Mouse (Mus musculus) small intestine, adult 2 months (tissue): ENCODE measurements at regions not wholly inside any gene's neighbourhood (a gene's known extent, or its start where the extent isn't known, plus 50 kb on each side); places are given as distances from the start of the nearest gene placed in this dataset.
"Not testable (repeated sequence)": the region's sequence is repeated elsewhere in the genome, so short reads cannot be mapped to it uniquely, and the experiment has no call there.

Experiments used
- H3K27ac ChIP-seq: fragments of 200-500 bp; 2 replicates; pipeline ENCODE4 v1.5.1; 2012; ENCODE audit warnings: low read depth, low read length, control low read depth, inconsistent platforms; ENCODE audit not compliant: insufficient read depth
- H3K27me3 ChIP-seq: fragments of 200-500 bp; 2 replicates; pipeline ENCODE4 v1.6.1; 2012; ENCODE audit warnings: mild to moderate bottlenecking, moderate library complexity, low read length, inconsistent platforms; ENCODE audit not compliant: control insufficient read depth, insufficient read depth
- H3K36me3 ChIP-seq: fragments of 200-500 bp; 2 replicates; pipeline ENCODE4 v1.6.1; 2012; ENCODE audit warnings: mild to moderate bottlenecking, low read length, control low read depth, inconsistent platforms; ENCODE audit not compliant: control insufficient read depth, insufficient read depth
- H3K4me1 ChIP-seq: fragments of 200-500 bp; 2 replicates; pipeline ENCODE4 v1.6.1; 2012; ENCODE audit warnings: low read length, inconsistent platforms, mixed read lengths; ENCODE audit not compliant: control insufficient read depth, insufficient read depth, insufficient read length
- H3K4me3 ChIP-seq: fragments of 200-500 bp; 2 replicates; pipeline ENCODE4 v1.5.1; 2012; ENCODE audit warnings: low read depth, mild to moderate bottlenecking, control low read depth, inconsistent platforms, low read length, moderate library complexity
- CTCF ChIP-seq: fragments of 200-500 bp; IDR thresholded peaks from 2 replicates; pipeline ENCODE4 v1.5.1; 2012; ENCODE audit warnings: low read depth, mild to moderate bottlenecking, control low read depth, inconsistent platforms, low read length, moderate library complexity, mixed read lengths; ENCODE audit not compliant: insufficient replicate concordance, insufficient read length; ENCODE audit errors: extremely low read depth
- POLR2A ChIP-seq: fragments of 200-500 bp; IDR thresholded peaks from 2 replicates; pipeline ENCODE4 v1.6.1; 2012; ENCODE audit warnings: low read depth, mild to moderate bottlenecking, control low read depth, inconsistent platforms, low read length, moderate library complexity
- WGBS: fragments of 180-500 bp; shearing (Covaris S2); methylation state at CpG from one replicate; pipeline ENCODE4 v1.1.7; 2018; 5-methylcytosine and 5-hydroxymethylcytosine counted together

DNA sequence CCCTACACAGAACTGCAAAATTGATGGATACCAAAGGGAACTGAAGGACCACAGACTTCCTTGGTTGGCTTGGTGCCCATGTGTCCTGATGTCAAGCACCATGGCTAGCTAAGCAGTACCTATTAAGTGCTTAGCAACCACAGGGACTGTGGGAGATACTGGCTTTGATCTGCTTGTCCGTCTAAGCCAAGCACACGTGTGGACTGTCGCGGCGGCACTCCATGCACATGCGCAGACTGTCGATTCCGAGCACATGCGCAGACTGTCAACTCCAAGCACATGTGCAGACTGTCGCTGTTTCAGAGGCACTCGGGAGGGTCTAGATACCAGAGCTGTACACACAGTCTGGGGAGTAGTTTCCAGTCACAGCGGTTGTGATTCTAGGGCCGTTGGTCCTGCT is 252.9 kb downstream of the Eipr1 start:
- Histone ChIP-seq H3K36me3 (no peaks in the 10 kb centered on the region), H3K4me1 (no peaks in the 10 kb centered on the region), H3K27me3 (no peaks in the 10 kb centered on the region), H3K4me3 (no peak overlapping the region), H3K27ac (no peak overlapping the region)
- WGBS: 91% methylated on average over 13 of the region's 13 CpGs
- no peak for TF ChIP-seq POLR2A
- no peak for TF ChIP-seq CTCF

DNA sequence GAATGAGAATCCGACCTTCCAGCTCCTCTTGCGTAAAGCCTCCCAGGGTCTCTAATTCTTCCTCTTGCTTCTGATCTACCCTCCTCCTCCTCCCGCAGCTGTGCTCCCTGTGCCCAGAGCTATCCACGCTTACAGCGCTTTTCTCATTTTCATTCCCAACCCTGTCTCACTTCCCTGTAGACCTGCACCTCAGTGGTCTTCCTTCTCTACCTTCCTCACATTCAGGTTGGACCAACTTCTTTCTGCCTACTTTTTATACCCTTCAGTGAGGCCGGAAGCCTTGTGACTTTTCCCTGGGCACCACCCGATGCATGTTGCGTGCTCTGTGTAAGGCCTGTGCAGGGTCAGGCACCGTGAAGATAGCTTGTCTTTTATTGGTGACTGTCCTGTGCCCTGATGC is 263.0 kb downstream of the Eipr1 start:
- 86% methylated on average over 9 of the region's 9 CpGs for WGBS
- no peaks in the 10 kb centered on the region for H3K27me3 ChIP-seq

GRCm38 (mm10) chr12:29015200-29015862 is 263.7 kb downstream of the Eipr1 start:
- H3K4me3 ChIP-seq: no peak overlapping the region
- 51% methylated on average over 10 of the region's 10 CpGs for WGBS
- H3K4me1 ChIP-seq: no peaks in the 10 kb centered on the region
- H3K36me3 ChIP-seq: no peaks in the 10 kb centered on the region
- TF ChIP-seq CTCF (no peak), POLR2A (no peak)
- no peaks in the 10 kb centered on the region for H3K27me3 ChIP-seq
- H3K27ac ChIP-seq: no peak overlapping the region

More for the DNA sequence above, 263.0 kb downstream of the Eipr1 start:
- Histone ChIP-seq H3K27ac (no peak overlapping the region), H3K4me1 (no peaks in the 10 kb centered on the region), H3K36me3 (no peaks in the 10 kb centered on the region), H3K4me3 (no peak overlapping the region)
- TF ChIP-seq POLR2A (no peak), CTCF (no peak)

- H3K4me3 ChIP-seq: no peak overlapping the region
- 63% methylated on average over 5 of the region's 5 CpGs for WGBS
- H3K27ac ChIP-seq: no peak overlapping the region
- no peaks in the 10 kb centered on the region for H3K36me3 ChIP-seq
- TF ChIP-seq CTCF: no peak
- TF ChIP-seq POLR2A: no peak
- no peaks in the 10 kb centered on the region for H3K27me3 ChIP-seq
- no peaks in the 10 kb centered on the region for H3K4me1 ChIP-seq
These were observed 269.5 kb downstream of the Eipr1 start for GRCm38 (mm10) chr12:29021152-29021551.

GRCm38 (mm10) chr12:29028171-29028570 is 276.6 kb downstream of the Eipr1 start:
- no peak overlapping the region for H3K4me3 ChIP-seq
- WGBS: 64% methylated on average over 3 of the region's 3 CpGs
- H3K27me3 ChIP-seq: no peaks in the 10 kb centered on the region
- no peak for TF ChIP-seq CTCF
- no peak for TF ChIP-seq POLR2A
- no peaks in the 10 kb centered on the region for H3K4me1 ChIP-seq
- no peaks in the 10 kb centered on the region for H3K36me3 ChIP-seq
- no peak overlapping the region for H3K27ac ChIP-seq

DNA sequence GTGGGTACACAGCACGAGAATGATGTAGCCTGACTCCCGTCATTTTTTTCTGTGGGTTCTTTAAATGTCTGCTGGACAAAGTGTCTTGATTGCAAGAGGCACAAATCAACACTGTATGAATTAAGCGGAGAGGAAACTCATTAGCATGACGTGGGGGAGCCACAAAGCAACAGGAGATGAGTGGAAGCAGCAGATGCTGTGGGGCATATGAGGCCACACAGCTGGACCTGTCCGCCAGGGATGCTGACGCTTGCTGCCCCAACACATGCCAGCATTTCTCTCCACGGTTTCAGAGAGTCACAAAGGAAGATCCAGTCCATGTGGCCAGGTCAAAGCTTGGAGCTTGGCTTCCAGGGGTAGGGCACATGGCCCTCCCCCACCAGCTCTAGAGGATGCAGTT is 277.9 kb downstream of the Eipr1 start:
- no peak for TF ChIP-seq POLR2A
- no peak for TF ChIP-seq CTCF
- Histone ChIP-seq H3K27ac (no peak overlapping the region), H3K27me3 (no peaks in the 10 kb centered on the region), H3K4me1 (no peaks in the 10 kb centered on the region), H3K36me3 (no peaks in the 10 kb centered on the region), H3K4me3 (no peak overlapping the region)
- WGBS: 74% methylated on average over 7 of the region's 7 CpGs

GRCm38 (mm10) chr12:29046009-29046408 is 294.4 kb downstream of the Eipr1 start:
- Histone ChIP-seq H3K4me1 (no peaks in the 10 kb centered on the region), H3K36me3 (no peaks in the 10 kb centered on the region), H3K27ac (no peak overlapping the region), H3K27me3 (no peaks in the 10 kb centered on the region), H3K4me3 (no peak overlapping the region)
- WGBS: 82% methylated on average over 8 of the region's 8 CpGs
- TF ChIP-seq CTCF: no peak
- no peak for TF ChIP-seq POLR2A

- not testable (repeated sequence) for H3K4me3 ChIP-seq, H3K36me3 ChIP-seq, H3K4me1 ChIP-seq, H3K27ac ChIP-seq, H3K27me3 ChIP-seq
- WGBS: 67% methylated on average over 4 of the region's 4 CpGs
These were observed 297.0 kb downstream of the Eipr1 start for GRCm38 (mm10) chr12:29048596-29048995.
